Mouse (Mus musculus) adrenal gland, postnatal 25 days (tissue): ENCODE results near the gene Gm9733. TPM values are rescaled to one million over a fixed set of nuclear protein-coding genes. Genes with fewer than 3 reads are reported as not detected.
"Not testable (repeated sequence)": the region's sequence is repeated elsewhere in the genome, so short reads cannot be mapped to it uniquely, and the experiment has no call there.

Experiments used
- DNase-seq: peaks from one replicate; pipeline ENCODE4 v3.0.0; 2021; ENCODE audit warnings: mixed read lengths
- long read RNA-seq: library from polyadenylated mRNA; stranded (forward); transcript quantifications from one replicate; pipeline ENCODE4 v2.0.0, GENCODE M21; 2021
- total RNA-seq: library from RNA; stranded (reverse); gene quantifications from 2 replicates; pipeline ENCODE4 v1.2.3, GENCODE M21; 2021

The Gm9733 gene
- total RNA-seq, result not detected in 2 replicates
- long read RNA-seq, result 0 reads

- no peak for DNase-seq
Measured at GRCm38 (mm10) chr3:15332063-15332462, at the start of gene Gm9733. Gene Gm9733 (minus strand): TSS chr3:15332302.

GRCm38 (mm10) chr3:15355690-15356089 lies 23.6 kb upstream of the Gm9733 start:
- DNase-seq, result not testable (repeated sequence)

- not testable (repeated sequence) for DNase-seq
Measured at GRCm38 (mm10) chr3:15350318-15350717, 18.2 kb upstream of the Gm9733 start.

- not testable (repeated sequence) for DNase-seq
Measured at GRCm38 (mm10) chr3:15345606-15346005, 13.5 kb upstream of the Gm9733 start.

GRCm38 (mm10) chr3:15340287-15340686 lies 8.2 kb upstream of the Gm9733 start:
- DNase-seq, result no peak

- no peak for DNase-seq
Measured at GRCm38 (mm10) chr3:15334182-15334581, 2.1 kb upstream of the Gm9733 start.

- no peak for DNase-seq
Measured at GRCm38 (mm10) chr3:15331545-15331944, 557 bp downstream of the Gm9733 start.

GRCm38 (mm10) chr3:15329549-15329948 lies 2.6 kb downstream of the Gm9733 start:
- DNase-seq, result no peak

GRCm38 (mm10) chr3:15284424-15285328 lies 47.4 kb downstream of the Gm9733 start:
- no peak for DNase-seq

- no peak for DNase-seq
Measured at GRCm38 (mm10) chr3:15275899-15276526, 56.1 kb downstream of the Gm9733 start.

GRCm38 (mm10) chr3:15264450-15264849 lies 67.7 kb downstream of the Gm9733 start:
- no peak for DNase-seq

GRCm38 (mm10) chr3:15255726-15256125 lies 76.4 kb downstream of the Gm9733 start:
- no peak for DNase-seq

Other genes with a start within 250 kb of the Gm9733 start
- 0.39 TPM in 1 of 2 replicates, not detected in the other for gene Sirpb1a, start 94.2 kb upstream of the Gm9733 start, total RNA-seq
- not detected in 2 replicates for gene Sirpb1b, start 242.8 kb upstream of the Gm9733 start, total RNA-seq